Mouse (Mus musculus): ENCODE data around the gene Zdhhc14. TPM values are rescaled to one million over a fixed set of nuclear protein-coding genes. Genes with fewer than 3 reads are reported as not detected.

Zdhhc14 gene
- polyA plus RNA-seq, 1 experiment from 2014 or later, result 2.2 TPM

GRCm38 (mm10) chr17:5744016-5744415 lies 251.7 kb downstream of the Zdhhc14 start:
- ATAC-seq (ENCODE audit: insufficient number of reproducible peaks, insufficient read depth, low FRiP score, low TSS enrichment, low read depth), result no peak
- WGBS, result 90% methylated on average over 5 of the region's 5 CpGs
- Histone ChIP-seq H3K4me3 (replicated peaks) (no peak overlapping the region), H3K27ac (no peak overlapping the region), H3K4me1 (replicated peaks) (no peaks in the 10 kb centered on the region; the same call in 1 of the 2 replicates), H3K36me3 (no peaks in the 10 kb centered on the region), H3K27me3 (no peaks in the 10 kb centered on the region), H3K9me3 (no peaks in the 10 kb centered on the region), H3K4me2 (no peak overlapping the region), H3K9ac (replicated peaks) (no peak overlapping the region)

- 0 out of 2 replicates have a peak, but pooled peaks cover 2% of the 10 kb centered on the region for H3K27me3 ChIP-seq
- no peak for ATAC-seq (ENCODE audit: insufficient number of reproducible peaks, insufficient read depth, low FRiP score, low TSS enrichment, low read depth)
- WGBS, result 89% methylated on average over 3 of the region's 3 CpGs
- no peaks in the 10 kb centered on the region; the same call in 1 of the 2 replicates for H3K4me1 ChIP-seq (replicated peaks)
- H3K27ac ChIP-seq, result no peak overlapping the region
- no peaks in the 10 kb centered on the region for H3K36me3 ChIP-seq
- H3K9ac ChIP-seq (replicated peaks), result no peak overlapping the region
- no peaks in the 10 kb centered on the region for H3K9me3 ChIP-seq
- H3K4me3 ChIP-seq (replicated peaks), result no peak overlapping the region
- H3K4me2 ChIP-seq, result no peak overlapping the region
Observed at GRCm38 (mm10) chr17:5746378-5746777, 254.0 kb downstream of the Zdhhc14 start.

GRCm38 (mm10) chr17:5747539-5748500 lies 255.5 kb downstream of the Zdhhc14 start:
- H3K9ac ChIP-seq (replicated peaks), result no peak overlapping the region
- no peaks in the 10 kb centered on the region for H3K36me3 ChIP-seq
- 0 out of 2 replicates have a peak, but pooled peaks cover 2% of the 10 kb centered on the region for H3K27me3 ChIP-seq
- WGBS, result 80% methylated on average over 16 of the region's 16 CpGs
- H3K4me1 ChIP-seq (replicated peaks), result peaks cover 4% of the 10 kb centered on the region; the same call in 1 of the 2 replicates
- no peak overlapping the region for H3K27ac ChIP-seq
- H3K9me3 ChIP-seq, result no peaks in the 10 kb centered on the region
- ATAC-seq (ENCODE audit: insufficient number of reproducible peaks, insufficient read depth, low FRiP score, low TSS enrichment, low read depth), result no peak
- no peak overlapping the region for H3K4me2 ChIP-seq
- no peak overlapping the region for H3K4me3 ChIP-seq (replicated peaks)

- Histone ChIP-seq H3K9ac (replicated peaks) (no peak overlapping the region), H3K4me3 (replicated peaks) (no peak overlapping the region), H3K4me2 (no peak overlapping the region), H3K36me3 (no peaks in the 10 kb centered on the region), H3K27me3 (0 out of 2 replicates have a peak, but pooled peaks cover 2% of the 10 kb centered on the region), H3K27ac (no peak overlapping the region), H3K9me3 (no peaks in the 10 kb centered on the region), H3K4me1 (replicated peaks) (peaks cover 5% of the 10 kb centered on the region; the same call in 1 of the 2 replicates)
- no peak for ATAC-seq (ENCODE audit: insufficient number of reproducible peaks, insufficient read depth, low FRiP score, low TSS enrichment, low read depth)
- 4% methylated on average over 4 of the region's 4 CpGs for WGBS
Observed at GRCm38 (mm10) chr17:5748501-5748894, 256.1 kb downstream of the Zdhhc14 start.

- no peak for ATAC-seq (ENCODE audit: insufficient number of reproducible peaks, insufficient read depth, low FRiP score, low TSS enrichment, low read depth)
- H3K27me3 ChIP-seq, result peaks cover 6% of the 10 kb centered on the region; the same call in 1 of the 2 replicates
- no peak overlapping the region for H3K27ac ChIP-seq
- H3K9me3 ChIP-seq, result no peaks in the 10 kb centered on the region
- H3K4me3 ChIP-seq (replicated peaks), result no peak overlapping the region
- no peak overlapping the region for H3K4me2 ChIP-seq
- no peak overlapping the region for H3K9ac ChIP-seq (replicated peaks)
- WGBS, result 71% methylated on average over 4 of the region's 4 CpGs
- H3K36me3 ChIP-seq, result no peaks in the 10 kb centered on the region
- H3K4me1 ChIP-seq (replicated peaks), result peaks cover 5% of the 10 kb centered on the region; the same call in 1 of the 2 replicates
Observed at GRCm38 (mm10) chr17:5750278-5750677, 257.9 kb downstream of the Zdhhc14 start.

- WGBS, result 82% methylated on average over 3 of the region's 3 CpGs
- Histone ChIP-seq H3K27me3 (peaks cover 7% of the 10 kb centered on the region; the same call in 1 of the 2 replicates), H3K27ac (no peak overlapping the region), H3K9ac (replicated peaks) (no peak overlapping the region; the same call in 1 of the 2 replicates), H3K4me1 (replicated peaks) (peaks cover 5% of the 10 kb centered on the region; the same call in 1 of the 2 replicates), H3K9me3 (no peaks in the 10 kb centered on the region), H3K4me2 (no peak overlapping the region), H3K36me3 (no peaks in the 10 kb centered on the region), H3K4me3 (replicated peaks) (no peak overlapping the region)
- ATAC-seq (ENCODE audit: insufficient number of reproducible peaks, insufficient read depth, low FRiP score, low TSS enrichment, low read depth), result no peak
Observed at GRCm38 (mm10) chr17:5751066-5751465, 258.7 kb downstream of the Zdhhc14 start.

GRCm38 (mm10) chr17:5752322-5752715 lies 260.0 kb downstream of the Zdhhc14 start:
- Histone ChIP-seq H3K9ac (replicated peaks) (peak overlapping the region; percentile 47), H3K36me3 (no peaks in the 10 kb centered on the region), H3K27me3 (peaks cover 7% of the 10 kb centered on the region; the same call in 1 of the 2 replicates), H3K4me2 (peak overlapping the region; percentile 76), H3K4me1 (replicated peaks) (peaks cover 5% of the 10 kb centered on the region; the same call in 1 of the 2 replicates), H3K4me3 (replicated peaks) (peak overlapping the region; percentile 46), H3K9me3 (no peaks in the 10 kb centered on the region), H3K27ac (no peak overlapping the region)
- no peak for ATAC-seq (ENCODE audit: insufficient number of reproducible peaks, insufficient read depth, low FRiP score, low TSS enrichment, low read depth)
- 21% methylated on average over 2 of the region's 2 CpGs for WGBS

GRCm38 (mm10) chr17:5752716-5753585 lies 260.6 kb downstream of the Zdhhc14 start:
- Histone ChIP-seq H3K9ac (replicated peaks) (peak overlapping the region; percentile 47), H3K4me1 (replicated peaks) (peaks cover 5% of the 10 kb centered on the region; the same call in 1 of the 2 replicates), H3K4me2 (peak overlapping the region; percentile 76), H3K9me3 (no peaks in the 10 kb centered on the region), H3K36me3 (no peaks in the 10 kb centered on the region), H3K27me3 (peaks cover 7% of the 10 kb centered on the region; the same call in 1 of the 2 replicates), H3K27ac (no peak overlapping the region), H3K4me3 (replicated peaks) (peak overlapping the region; percentile 46)
- peak; percentile 78; the same call in 1 of the 2 replicates for ATAC-seq (ENCODE audit: insufficient number of reproducible peaks, insufficient read depth, low FRiP score, low TSS enrichment, low read depth)
- 10% methylated on average over 29 of the region's 29 CpGs for WGBS

- WGBS, result 76% methylated on average over 7 of the region's 7 CpGs
- Histone ChIP-seq H3K9me3 (no peaks in the 10 kb centered on the region), H3K4me1 (replicated peaks) (peaks cover 5% of the 10 kb centered on the region; the same call in 1 of the 2 replicates), H3K4me3 (replicated peaks) (no peak overlapping the region), H3K27me3 (peaks cover 7% of the 10 kb centered on the region; the same call in 1 of the 2 replicates), H3K9ac (replicated peaks) (no peak overlapping the region), H3K4me2 (no peak overlapping the region), H3K36me3 (no peaks in the 10 kb centered on the region), H3K27ac (no peak overlapping the region)
- ATAC-seq (ENCODE audit: insufficient number of reproducible peaks, insufficient read depth, low FRiP score, low TSS enrichment, low read depth), result no peak
Observed at GRCm38 (mm10) chr17:5755489-5755888, 263.1 kb downstream of the Zdhhc14 start.

GRCm38 (mm10) chr17:5756065-5756464 lies 263.7 kb downstream of the Zdhhc14 start:
- Histone ChIP-seq H3K9me3 (no peaks in the 10 kb centered on the region), H3K27me3 (peaks cover 5% of the 10 kb centered on the region; the same call in 1 of the 2 replicates), H3K4me1 (replicated peaks) (peaks cover 5% of the 10 kb centered on the region; the same call in 1 of the 2 replicates), H3K27ac (no peak overlapping the region), H3K4me2 (no peak overlapping the region), H3K4me3 (replicated peaks) (no peak overlapping the region), H3K36me3 (no peaks in the 10 kb centered on the region), H3K9ac (replicated peaks) (no peak overlapping the region)
- ATAC-seq (ENCODE audit: insufficient number of reproducible peaks, insufficient read depth, low FRiP score, low TSS enrichment, low read depth), result no peak
- WGBS, result 64% methylated on average over 5 of the region's 5 CpGs

All from limb, embryonic 12.5 days (tissue).